Mouse (Mus musculus) kidney, adult 2 months (tissue): Measurements from ENCODE around the gene Cntn5.

Experiments
- CTCF ChIP-seq: fragments of 200-500 bp; conservative IDR thresholded peaks from 2 replicates; pipeline ENCODE4 v1.5.1; 2011; ENCODE audit warnings: low read depth, mild to moderate bottlenecking, control low read depth, low read length, moderate library complexity, mixed read lengths; ENCODE audit not compliant: insufficient read depth, insufficient read length
- POLR2A ChIP-seq: fragments of 200-500 bp; IDR thresholded peaks from one replicate; pipeline ENCODE4 v1.6.1; 2011; ENCODE audit warnings: low read depth, low read length, control low read depth

- no peak for TF ChIP-seq CTCF
- TF ChIP-seq POLR2A, result no peak
Observed at GRCm38 (mm10) chr9:9937444-9938436, 966.8 kb downstream of the Cntn5 start.
